Comparison of ENCODE assay signal across 8 mouse cellular contexts in genomic region chr1:161877580-161878142, GRCm38 (mm10). TPM values are rescaled to one million over a fixed set of nuclear protein-coding genes. Genes with fewer than 3 reads are reported as not detected.
DNase-seq lines count a peak whose midpoint lies in the region; ATAC-seq and TF ChIP-seq lines count a peak whose summit lies in the region.

No protein-coding gene starts in this region.

- H3ac ChIP-seq in myocyte (ENCODE audit: control insufficient read depth, insufficient read length): no peak overlapping the region

- H3K9ac ChIP-seq in intestine, embryonic 14.5 days (ENCODE audit: low read length): peak overlapping the region; percentile 46

- H3K9me3 ChIP-seq in intestine, embryonic 14.5 days (ENCODE audit: control insufficient read depth, low read length): no peaks in the 10 kb centered on the region

- no peak for ATAC-seq in intestine, embryonic 14.5 days (replicated peaks; ENCODE audit: low FRiP score, low TSS enrichment, low read depth)
- ATAC-seq in CD4-positive, CD25-positive, alpha-beta regulatory T cell, adult 4 months: no peak

- H3K79me2 ChIP-seq in myocyte (ENCODE audit: control insufficient read depth, insufficient read depth): peaks cover 36% of the 10 kb centered on the region

- no peak for DNase-seq in gastrocnemius, adult 2 months
- no peak for DNase-seq in gastrocnemius, postnatal 14 days
- peak; percentile 7 for DNase-seq in thymus, adult 2 months
- no peak for DNase-seq in thymus, postnatal 0 days (ENCODE audit: low spot score)
- DNase-seq in intestine, embryonic 14.5 days (ENCODE audit: low spot score): peak; percentile 55
- DNase-seq in spleen, postnatal 4 days (ENCODE audit: low spot score in 2 of 2): no peak

- H3K36me3 ChIP-seq in thymus, adult 2 months (ENCODE audit: control insufficient read depth, insufficient read depth, low read length): no peaks in the 10 kb centered on the region
- no peaks in the 10 kb centered on the region for H3K36me3 ChIP-seq in intestine, embryonic 14.5 days (ENCODE audit: control insufficient read depth, insufficient read depth, low read length)
- no peaks in the 10 kb centered on the region for H3K36me3 ChIP-seq in myocyte (ENCODE audit: control insufficient read depth, insufficient read depth)

- H3K27me3 ChIP-seq in thymus, adult 2 months (ENCODE audit: control insufficient read depth, insufficient read depth, low read length): no peaks in the 10 kb centered on the region
- no peaks in the 10 kb centered on the region for H3K27me3 ChIP-seq in intestine, embryonic 14.5 days (replicated peaks; ENCODE audit: control insufficient read depth, insufficient read depth, low read length)
- no peaks in the 10 kb centered on the region for H3K27me3 ChIP-seq in myocyte (ENCODE audit: control insufficient read depth, insufficient read depth, insufficient read length)

- intact Hi-C loops in gastrocnemius, adult 2 months (cut with DNase I): loop anchor here (5.0 to 10.0 kb wide), 3 partner anchors 90 to 1663 kb away; partner anchors contain the start of genes Cacybp, Mettl13 and Pigc
- intact Hi-C loops in gastrocnemius, postnatal 14 days (cut with DNase I; ENCODE audit: low total_unique reads): loop anchor here (10.0 kb wide), 1 partner anchor 87 kb away; the partner anchor contains the start of gene Pigc

- peak overlapping the region; percentile 95 for H3K27ac ChIP-seq in gastrocnemius, adult 2 months
- H3K27ac ChIP-seq in thymus, adult 2 months (ENCODE audit: control insufficient read depth, insufficient read depth, low read length): peak overlapping the region; percentile 74
- peak overlapping the region; percentile 98 for H3K27ac ChIP-seq in intestine, embryonic 14.5 days (ENCODE audit: low read depth)

- H3K4me2 ChIP-seq in intestine, embryonic 14.5 days (ENCODE audit: low read length): peak overlapping the region; percentile 61
- H3K4me2 ChIP-seq in myocyte (ENCODE audit: low read depth): peak overlapping the region; percentile 96

- peaks cover 4% of the 10 kb centered on the region for H3K4me1 ChIP-seq in thymus, adult 2 months (replicated peaks; ENCODE audit: control insufficient read depth, insufficient read depth, low read length)
- H3K4me1 ChIP-seq in intestine, embryonic 14.5 days (replicated peaks; ENCODE audit: control insufficient read depth, insufficient read depth, low read length): peaks cover 25% of the 10 kb centered on the region

- H3K4me3 ChIP-seq in gastrocnemius, adult 2 months: peak overlapping the region; percentile 89
- peak overlapping the region; percentile 52 for H3K4me3 ChIP-seq in thymus, adult 2 months (ENCODE audit: control insufficient read depth, insufficient read depth, low read length)
- H3K4me3 ChIP-seq in intestine, embryonic 14.5 days (ENCODE audit: low read depth, low read length): peak overlapping the region; percentile 92
- H3K4me3 ChIP-seq in myocyte: peak overlapping the region; percentile 73

- TF ChIP-seq POLR2A in thymus, adult 2 months (IDR thresholded peaks at IDR 0.05; ENCODE audit: control insufficient read depth, extremely low read depth, insufficient read depth, low read length, poor library complexity): no peak
- no peak for TF ChIP-seq POLR2A in myocyte (IDR thresholded peaks at IDR 0.05; ENCODE audit: insufficient read length, low read depth)

- 33% methylated on average over 5 of the region's 5 CpGs for WGBS in thymus, adult 2 months
- WGBS in intestine, embryonic 14.5 days: 23% methylated on average over 5 of the region's 5 CpGs

- no peak for TF ChIP-seq CTCF in gastrocnemius, adult 2 months (IDR thresholded peaks at IDR 0.05)
- TF ChIP-seq CTCF in thymus, adult 2 months (IDR thresholded peaks at IDR 0.05; ENCODE audit: borderline replicate concordance, control insufficient read depth, extremely low read depth, insufficient read depth, low read length, poor library complexity): no peak

TF ChIP-seq in myocyte, 11 proteins besides CTCF, POLR2A, EP300 and RAD21:
- TF ChIP-seq USF1 (IDR thresholded peaks at IDR 0.05; ENCODE audit: low read depth) (no peak), REST (IDR thresholded peaks at IDR 0.05; ENCODE audit: insufficient read depth, insufficient read length) (no peak), TCF12 (IDR thresholded peaks at IDR 0.05; ENCODE audit: insufficient read depth, poor library complexity, severe bottlenecking) (no peak), POLR2AphosphoS2 (IDR thresholded peaks at IDR 0.05; ENCODE audit: insufficient read length, low read depth) (no peak), CEBPB (IDR thresholded peaks at IDR 0.05; ENCODE audit: insufficient read depth, poor library complexity, severe bottlenecking) (no peak), MYOD1 (IDR thresholded peaks at IDR 0.05; ENCODE audit: control insufficient read depth in 1 of 3, insufficient read length in 2 of 3, low read depth in 2 of 3) (no peak), SRF (IDR thresholded peaks at IDR 0.05; ENCODE audit: control insufficient read depth, insufficient read length, low read depth) (no peak), E2F4 (IDR thresholded peaks at IDR 0.05; ENCODE audit: insufficient read depth) (no peak), TCF3 (IDR thresholded peaks at IDR 0.05; ENCODE audit: insufficient read length, low read depth) (no peak), MYOG (IDR thresholded peaks at IDR 0.05; ENCODE audit: control insufficient read depth in 1 of 3, insufficient read depth in 1 of 3, insufficient read length in 2 of 3, low read depth in 2 of 3) (no peak), MAX (IDR thresholded peaks at IDR 0.05; ENCODE audit: low read depth) (no peak)

RNA-seq across cellular contexts. Expression of gene Suco, which starts 1.2 kb away (rescaled TPM):
- total RNA-seq in gastrocnemius, adult 2 months (2021): 1 to 10 TPM; 8.4 to 9.9 TPM
- total RNA-seq in gastrocnemius, postnatal 14 days (2021): 10 to 100 TPM in 1 of 2 experiments, 1 to 10 TPM in 1; 8.1 to 10.3 TPM
- 5.2 and 6.0 TPM in 2 replicates for polyA plus RNA-seq in thymus, adult 2 months (2012; rRNA removed)
- 17.8 and 25.0 TPM in 2 replicates for polyA plus RNA-seq in thymus, postnatal 0 days (2015; fragmentation: Nextera tagmentation; extraction: Ambion mirVana)
- 21.0 and 26.6 TPM in 2 replicates for polyA plus RNA-seq in intestine, embryonic 14.5 days (2014; fragmentation: Nextera tagmentation; extraction: Ambion mirVana)
- 3.9 TPM for polyA plus RNA-seq in myocyte (2012; fragmentation: generic; extraction: Trizol)
- polyA plus RNA-seq in CD4-positive, CD25-positive, alpha-beta regulatory T cell, adult 4 months (2017; shearing (Covaris generic)): 10 to 100 TPM; 24.8 to 31.1 TPM

Comparison
In these comparisons a context has a peak if more than half of its experiments do, and no peak if none do; other contexts are left out.
1. DNase-seq: peak in thymus, adult 2 months (single experiment) and intestine, embryonic 14.5 days (single experiment); none in gastrocnemius, adult 2 months (single experiment), gastrocnemius, postnatal 14 days (single experiment), thymus, postnatal 0 days (single experiment) and spleen, postnatal 4 days (0 of 2).
2. Peak in every context shown above with its lines, with median percentiles within 50 percentile points of each other: H3K27ac ChIP-seq and H3K4me3 ChIP-seq.